Mouse (Mus musculus) layer of hippocampus, adult 8-10 months (tissue): Measurements from ENCODE around the gene Paqr8. TPM values are rescaled to one million over a fixed set of nuclear protein-coding genes. Genes with fewer than 3 reads are reported as not detected.

Experiments
- DNase-seq, 2 experiments: peaks; one replicate each; pipeline ENCODE4 v3.0.0; 2022; ENCODE audit warnings: low spot score in 2 of 2
- total RNA-seq, 4 experiments: library from RNA; stranded (reverse); gene quantifications; 2 replicates each; pipeline ENCODE4 v1.2.4; 2022

Paqr8 gene
- total RNA-seq, 4 experiments from 2014 or later = 111 to 158 (median 139) TPM

DNA sequence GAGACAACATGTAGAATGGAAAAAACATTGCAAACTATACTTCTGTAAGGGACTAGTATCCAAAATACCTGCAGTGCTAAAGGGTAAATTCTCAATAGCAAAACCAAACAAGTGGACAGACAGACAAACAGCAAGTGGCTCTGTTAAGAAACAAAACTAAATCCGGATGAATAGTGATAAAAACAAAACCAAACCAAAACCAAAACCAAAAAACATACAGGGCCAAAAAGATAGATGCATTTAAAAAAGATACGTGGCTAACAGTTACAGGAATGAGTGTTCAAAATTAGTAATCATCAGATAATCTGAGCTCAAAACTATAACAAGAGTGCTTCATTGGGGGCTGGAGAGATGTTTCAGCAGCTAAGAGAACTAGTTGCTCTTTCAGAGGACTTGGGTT, 79.2 kb downstream of the Paqr8 start:
- DNase-seq = no peak

- DNase-seq = no peak
Observed at GRCm38 (mm10) chr1:20973389-20973788, 83.0 kb downstream of the Paqr8 start.

- DNase-seq = no peak
Observed at GRCm38 (mm10) chr1:20974341-20975135, 84.1 kb downstream of the Paqr8 start.

GRCm38 (mm10) chr1:20980553-20980952, 90.1 kb downstream of the Paqr8 start:
- no peak for DNase-seq

GRCm38 (mm10) chr1:20981764-20982163, 91.4 kb downstream of the Paqr8 start:
- no peak for DNase-seq

DNA sequence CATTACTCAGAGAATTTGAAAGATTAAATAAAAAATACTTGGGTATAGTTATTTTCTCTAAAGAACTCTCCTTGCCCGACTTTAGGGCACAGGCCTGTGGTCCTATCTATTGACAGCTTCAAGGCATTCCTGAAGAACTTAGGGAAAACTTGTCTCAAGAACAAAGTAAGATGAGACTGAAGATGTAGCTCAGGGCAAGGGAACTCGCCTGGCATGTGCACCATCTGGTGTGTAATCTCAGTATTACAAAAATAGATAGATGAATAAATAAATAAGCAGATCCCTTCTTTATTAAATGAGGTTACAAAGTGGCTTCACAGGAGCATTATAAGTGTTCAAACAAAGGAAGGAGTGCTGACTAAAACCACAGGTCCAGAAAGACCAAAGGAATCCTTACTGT, 93.7 kb downstream of the Paqr8 start:
- DNase-seq = no peak

- DNase-seq = no peak
Observed at GRCm38 (mm10) chr1:20984582-20984981, 94.2 kb downstream of the Paqr8 start.

DNA sequence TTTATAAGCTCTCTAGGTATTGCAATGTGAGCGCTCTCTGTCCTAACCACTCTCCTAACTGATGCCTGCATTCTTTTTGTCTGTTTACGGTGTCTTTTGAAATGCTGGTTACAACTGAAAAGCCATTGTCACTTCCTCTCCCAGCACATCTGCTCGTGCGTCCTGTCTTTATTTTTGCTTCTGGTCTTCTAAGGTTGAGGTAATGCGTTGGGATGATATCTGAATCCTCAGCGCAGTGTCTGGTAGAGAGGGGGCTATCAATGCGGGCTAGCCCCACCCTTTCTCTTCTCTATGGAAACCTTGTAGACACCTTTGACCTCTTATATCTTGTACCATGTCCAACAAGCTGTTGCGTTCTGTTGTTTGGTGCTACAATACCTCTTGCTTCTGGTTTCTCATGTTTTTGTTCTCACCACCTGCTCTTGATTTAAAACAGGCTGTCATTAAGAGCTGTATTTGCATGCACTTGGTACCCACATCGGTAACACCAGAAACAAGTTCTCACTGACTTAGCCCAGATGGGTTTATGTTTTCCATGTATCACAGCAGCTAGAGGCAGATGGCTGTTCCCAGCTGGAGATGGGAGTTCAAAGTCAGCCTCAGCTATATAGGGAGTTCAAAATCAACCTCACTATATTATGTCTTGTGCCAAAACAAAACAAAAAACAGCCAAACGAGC, 96.1 kb downstream of the Paqr8 start:
- DNase-seq = no peak

Other genes with a start within 250 kb of the Paqr8 start
- gene Il17a, start 159.7 kb upstream of the Paqr8 start, total RNA-seq = not detected
- not detected for gene Il17f, start 100.0 kb upstream of the Paqr8 start, total RNA-seq
- gene Mcm3, start 70.3 kb upstream of the Paqr8 start, total RNA-seq = 1 to 10 TPM; 3.6 to 7.3 (median 4.9) TPM
- 1 to 10 TPM; 1.1 to 3.6 (median 2.5) TPM for gene Efhc1, start 61.0 kb downstream of the Paqr8 start, total RNA-seq
- 1 to 10 TPM; 1.1 to 2.6 (median 1.7) TPM for gene Tram2, start 188.6 kb downstream of the Paqr8 start, total RNA-seq